Mouse (Mus musculus): Measurements from ENCODE around the gene Cux2. TPM values are rescaled to one million over a fixed set of nuclear protein-coding genes. Genes with fewer than 3 reads are reported as not detected.

Cux2 gene
- total and polyA plus RNA-seq, 2 experiments from 2014 or later, result 16.7 to 44.0 TPM

DNA sequence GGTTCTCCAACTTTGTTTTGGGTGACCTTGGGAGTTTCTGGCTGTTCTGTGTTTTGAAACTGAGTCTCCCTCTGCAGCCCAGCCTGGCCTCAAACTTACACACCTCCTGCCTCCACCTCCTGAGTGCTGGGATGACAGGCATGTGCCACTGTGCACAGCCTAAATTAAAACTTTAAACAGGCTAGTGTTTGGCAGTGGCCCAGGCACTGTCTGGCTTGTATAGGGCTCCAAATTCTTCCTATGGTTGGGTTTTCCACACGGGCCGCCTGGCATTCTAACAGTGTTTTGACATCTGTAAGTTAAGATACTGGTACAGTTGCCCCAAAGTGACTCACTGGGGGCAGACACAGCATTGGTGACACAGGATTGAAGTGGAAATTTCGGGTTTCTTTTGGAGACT lies 36.2 kb upstream of the Cux2 start:
- Histone ChIP-seq H3K4me2 (ENCODE audit: low read depth) (no peak overlapping the region), H3K4me3 (ENCODE audit: low read depth, low read length) (no peak overlapping the region), H3K27me3 (ENCODE audit: insufficient read depth, low read length) (no peaks in the 10 kb centered on the region), H3K9me3 (ENCODE audit: low read length) (no peaks in the 10 kb centered on the region), H3K9ac (no peak overlapping the region), H3K27ac (ENCODE audit: low read depth, low read length) (no peak overlapping the region), H3K4me1 (ENCODE audit: insufficient read depth) (no peaks in the 10 kb centered on the region; the same call in 1 of the 2 replicates), H3K36me3 (ENCODE audit: insufficient read depth) (no peaks in the 10 kb centered on the region)
- no peak for TF ChIP-seq CTCF (IDR thresholded peaks at IDR 0.05; ENCODE audit: low read depth)
- WGBS, result 24% methylated on average over 3 of the region's 3 CpGs
- ATAC-seq, result no peak
- DNase-seq, result no peak

DNA sequence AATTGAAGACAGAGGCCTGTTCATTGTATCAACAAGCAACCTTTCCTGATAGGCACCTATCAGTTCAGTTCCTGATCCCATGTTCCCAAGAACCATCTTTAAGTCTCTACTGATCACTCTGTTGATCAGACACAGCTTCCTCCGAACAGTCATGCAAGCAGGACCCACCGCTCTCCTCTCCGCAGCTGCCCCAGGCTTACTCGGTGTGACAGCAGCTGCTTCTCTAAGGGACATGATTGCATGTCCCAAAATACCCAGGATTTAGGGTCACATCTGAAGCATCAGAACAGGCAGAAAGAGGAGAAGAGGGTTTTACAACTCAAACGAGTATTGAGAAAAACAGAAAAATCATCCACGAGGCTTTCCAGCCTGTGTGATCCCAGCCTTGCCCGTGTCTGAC lies 35.4 kb upstream of the Cux2 start:
- peaks cover 4% of the 10 kb centered on the region for H3K4me1 ChIP-seq (ENCODE audit: insufficient read depth)
- no peak overlapping the region for H3K4me3 ChIP-seq (ENCODE audit: low read depth, low read length)
- no peaks in the 10 kb centered on the region for H3K36me3 ChIP-seq (ENCODE audit: insufficient read depth)
- no peaks in the 10 kb centered on the region for H3K27me3 ChIP-seq (ENCODE audit: insufficient read depth, low read length)
- H3K27ac ChIP-seq (ENCODE audit: low read depth, low read length), result no peak overlapping the region
- H3K9ac ChIP-seq, result no peak overlapping the region
- no peaks in the 10 kb centered on the region for H3K9me3 ChIP-seq (ENCODE audit: low read length)
- 68% methylated on average over 7 of the region's 7 CpGs for WGBS
- H3K4me2 ChIP-seq (ENCODE audit: low read depth), result no peak overlapping the region
- ATAC-seq, result no peak
- DNase-seq, result no peak
- TF ChIP-seq CTCF (IDR thresholded peaks at IDR 0.05; ENCODE audit: low read depth), result no peak

DNA sequence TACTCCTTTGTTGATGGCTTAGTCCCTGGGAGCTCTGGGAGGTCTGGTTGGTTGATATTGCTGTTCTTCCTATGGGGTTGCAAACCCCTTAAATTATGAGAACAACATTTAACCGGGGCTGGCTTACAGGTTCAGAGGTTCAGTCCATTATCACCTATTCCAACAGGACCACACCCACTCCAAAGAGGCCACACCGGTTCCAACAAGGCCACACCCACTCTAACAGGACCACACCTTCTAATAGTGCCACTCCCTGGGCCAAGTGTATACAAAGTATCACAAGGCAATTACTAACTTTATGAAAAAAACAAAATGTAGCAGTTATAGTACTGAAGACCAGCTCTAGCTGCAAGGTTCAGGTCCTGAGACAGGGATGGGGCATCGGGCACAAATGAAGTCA lies 34.6 kb upstream of the Cux2 start:
- TF ChIP-seq CTCF (IDR thresholded peaks at IDR 0.05; ENCODE audit: low read depth), result no peak
- DNase-seq (no peak), ATAC-seq (no peak)
- H3K4me1 ChIP-seq (ENCODE audit: insufficient read depth), result peaks cover 4% of the 10 kb centered on the region
- H3K4me2 ChIP-seq (ENCODE audit: low read depth), result no peak overlapping the region
- H3K9ac ChIP-seq, result no peak overlapping the region
- H3K27ac ChIP-seq (ENCODE audit: low read depth, low read length), result no peak overlapping the region
- H3K4me3 ChIP-seq (ENCODE audit: low read depth, low read length), result no peak overlapping the region
- no peaks in the 10 kb centered on the region for H3K27me3 ChIP-seq (ENCODE audit: insufficient read depth, low read length)
- H3K36me3 ChIP-seq (ENCODE audit: insufficient read depth), result no peaks in the 10 kb centered on the region
- H3K9me3 ChIP-seq (ENCODE audit: low read length), result no peaks in the 10 kb centered on the region
- WGBS, result 67% methylated on average over 3 of the region's 3 CpGs

DNA sequence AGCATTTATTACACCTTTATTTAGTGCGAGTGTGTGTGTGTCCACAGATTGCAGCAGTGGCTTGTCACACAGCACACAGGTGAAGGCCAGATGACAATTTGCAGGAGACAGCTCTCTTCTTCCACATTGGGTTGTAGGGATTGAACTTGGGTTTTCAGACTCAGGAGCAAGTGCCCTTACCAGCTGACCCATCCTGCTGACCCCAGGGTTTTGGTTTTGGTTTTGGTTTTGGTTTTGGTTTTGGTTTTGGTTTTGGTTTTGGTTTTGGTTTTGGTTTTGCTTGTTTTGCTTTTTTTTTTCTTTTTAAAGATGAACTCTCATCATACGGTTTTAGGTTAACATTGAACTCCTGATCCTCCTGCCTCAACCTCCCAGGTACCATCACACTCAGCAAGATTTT lies 33.4 kb upstream of the Cux2 start:
- ATAC-seq (no peak), DNase-seq (no peak)
- no peak overlapping the region for H3K27ac ChIP-seq (ENCODE audit: low read depth, low read length)
- H3K9ac ChIP-seq, result no peak overlapping the region
- no peak for TF ChIP-seq CTCF (IDR thresholded peaks at IDR 0.05; ENCODE audit: low read depth)
- H3K36me3 ChIP-seq (ENCODE audit: insufficient read depth), result no peaks in the 10 kb centered on the region
- H3K9me3 ChIP-seq (ENCODE audit: low read length), result no peaks in the 10 kb centered on the region
- no peaks in the 10 kb centered on the region for H3K27me3 ChIP-seq (ENCODE audit: insufficient read depth, low read length)
- WGBS, result 91% methylated on average over 2 of the region's 2 CpGs
- H3K4me3 ChIP-seq (ENCODE audit: low read depth, low read length), result no peak overlapping the region
- H3K4me2 ChIP-seq (ENCODE audit: low read depth), result no peak overlapping the region
- peaks cover 4% of the 10 kb centered on the region; the same call in 1 of the 2 replicates for H3K4me1 ChIP-seq (ENCODE audit: insufficient read depth)

DNA sequence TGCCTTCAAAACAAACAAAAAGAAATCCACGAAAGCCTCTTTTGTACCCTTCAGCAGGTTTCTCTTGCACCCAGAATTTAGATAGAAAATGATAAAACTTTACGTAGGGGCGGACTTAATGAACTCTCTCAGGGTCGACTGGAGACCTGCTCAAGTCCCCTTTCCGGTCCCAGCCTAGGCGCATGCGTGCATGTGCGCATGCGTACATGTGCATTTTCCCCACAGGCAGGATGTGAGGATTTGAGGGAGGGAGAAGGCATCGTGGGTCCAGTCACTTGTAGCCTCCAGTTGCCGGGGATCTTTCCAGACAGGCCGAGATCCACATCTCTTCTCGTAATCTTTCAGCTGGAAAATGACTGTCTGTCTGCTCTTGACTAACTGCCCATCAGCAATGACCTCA lies 31.6 kb upstream of the Cux2 start:
- Histone ChIP-seq H3K9me3 (ENCODE audit: low read length) (no peaks in the 10 kb centered on the region), H3K9ac (no peak overlapping the region), H3K27ac (ENCODE audit: low read depth, low read length) (no peak overlapping the region), H3K4me3 (ENCODE audit: low read depth, low read length) (no peak overlapping the region), H3K4me2 (ENCODE audit: low read depth) (no peak overlapping the region), H3K27me3 (ENCODE audit: insufficient read depth, low read length) (no peaks in the 10 kb centered on the region), H3K4me1 (ENCODE audit: insufficient read depth) (peaks cover 4% of the 10 kb centered on the region; the same call in 1 of the 2 replicates), H3K36me3 (ENCODE audit: insufficient read depth) (no peaks in the 10 kb centered on the region)
- no peak for TF ChIP-seq CTCF (IDR thresholded peaks at IDR 0.05; ENCODE audit: low read depth)
- ATAC-seq (no peak), DNase-seq (no peak)
- WGBS, result 89% methylated on average over 13 of the region's 13 CpGs

DNA sequence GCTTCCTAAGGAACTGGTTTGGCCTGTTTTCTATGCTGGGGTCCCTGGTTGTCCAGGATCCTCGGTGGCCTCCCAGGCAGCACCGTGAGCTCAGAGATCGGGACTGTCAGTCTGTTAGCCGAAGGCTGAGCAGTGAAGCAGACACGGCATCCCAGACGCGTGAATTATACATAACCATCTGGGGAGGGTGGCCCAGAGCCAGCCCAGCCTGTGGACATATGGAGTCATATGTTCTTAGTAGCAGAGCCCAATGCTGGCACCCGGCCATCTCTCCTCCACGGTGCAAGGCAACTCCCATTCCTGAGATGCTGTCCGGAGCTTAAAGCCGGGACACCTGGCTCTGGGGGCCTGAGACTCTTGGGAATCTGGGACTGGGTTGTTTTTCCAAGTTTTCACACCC lies 31.0 kb upstream of the Cux2 start:
- WGBS, result 40% methylated on average over 11 of the region's 11 CpGs
- Histone ChIP-seq H3K27ac (ENCODE audit: low read depth, low read length) (no peak overlapping the region), H3K9me3 (ENCODE audit: low read length) (no peaks in the 10 kb centered on the region), H3K9ac (no peak overlapping the region), H3K36me3 (ENCODE audit: insufficient read depth) (no peaks in the 10 kb centered on the region), H3K4me3 (ENCODE audit: low read depth, low read length) (no peak overlapping the region), H3K27me3 (ENCODE audit: insufficient read depth, low read length) (no peaks in the 10 kb centered on the region), H3K4me1 (ENCODE audit: insufficient read depth) (peaks cover 4% of the 10 kb centered on the region; the same call in 1 of the 2 replicates), H3K4me2 (ENCODE audit: low read depth) (no peak overlapping the region)
- peak; percentile 90 for DNase-seq
- ATAC-seq, result peak; percentile 91
- no peak for TF ChIP-seq CTCF (IDR thresholded peaks at IDR 0.05; ENCODE audit: low read depth)

DNA sequence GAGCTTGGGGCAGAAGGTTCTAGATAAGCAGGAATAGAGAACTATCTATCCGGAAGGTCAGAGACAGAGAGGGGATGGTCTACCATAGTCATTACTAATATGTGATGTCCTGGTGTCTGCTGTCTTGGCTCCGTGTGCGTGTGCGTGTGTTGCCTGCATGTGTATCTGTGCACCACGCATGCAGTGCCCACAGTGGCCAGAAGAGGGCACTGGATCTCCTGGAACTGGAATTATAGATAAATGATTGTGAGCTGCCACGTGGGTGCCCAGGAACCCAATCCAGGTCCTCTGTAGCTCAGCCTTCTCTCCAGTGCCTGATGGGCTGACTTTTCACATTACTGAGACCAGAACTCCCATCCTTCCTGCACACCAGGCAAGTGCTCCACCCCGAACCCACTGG lies 29.9 kb upstream of the Cux2 start:
- ATAC-seq (no peak), DNase-seq (no peak)
- TF ChIP-seq CTCF (IDR thresholded peaks at IDR 0.05; ENCODE audit: low read depth), result peak; percentile 70
- Histone ChIP-seq H3K36me3 (ENCODE audit: insufficient read depth) (no peaks in the 10 kb centered on the region), H3K4me2 (ENCODE audit: low read depth) (no peak overlapping the region), H3K4me1 (ENCODE audit: insufficient read depth) (peaks cover 4% of the 10 kb centered on the region; the same call in 1 of the 2 replicates), H3K9me3 (ENCODE audit: low read length) (no peaks in the 10 kb centered on the region), H3K27me3 (ENCODE audit: insufficient read depth, low read length) (no peaks in the 10 kb centered on the region), H3K4me3 (ENCODE audit: low read depth, low read length) (no peak overlapping the region), H3K9ac (no peak overlapping the region), H3K27ac (ENCODE audit: low read depth, low read length) (no peak overlapping the region)
- WGBS, result 82% methylated on average over 7 of the region's 7 CpGs

DNA sequence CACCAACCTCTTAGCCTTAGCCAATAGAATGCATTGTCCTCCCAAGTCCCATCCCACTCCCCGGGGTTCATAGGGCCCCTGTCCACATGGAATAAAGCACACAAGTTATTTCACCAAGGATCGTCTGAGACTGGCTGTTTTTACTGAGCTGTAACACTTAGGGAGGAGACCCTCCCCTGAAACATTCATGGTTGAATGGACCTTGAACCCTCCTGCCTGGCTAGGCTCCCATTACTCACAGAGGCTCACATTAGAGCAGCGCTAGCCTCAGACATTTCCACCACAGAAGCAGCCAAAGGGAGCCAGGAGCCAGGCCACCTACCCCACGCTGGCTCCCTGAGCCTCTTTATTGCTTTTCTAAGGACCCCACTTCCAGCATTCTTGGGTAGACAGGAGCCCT lies 27.3 kb upstream of the Cux2 start:
- Histone ChIP-seq H3K4me3 (ENCODE audit: low read depth, low read length) (no peak overlapping the region), H3K36me3 (ENCODE audit: insufficient read depth) (no peaks in the 10 kb centered on the region), H3K27ac (ENCODE audit: low read depth, low read length) (no peak overlapping the region), H3K4me1 (ENCODE audit: insufficient read depth) (peaks cover 4% of the 10 kb centered on the region; the same call in 1 of the 2 replicates), H3K27me3 (ENCODE audit: insufficient read depth, low read length) (no peaks in the 10 kb centered on the region), H3K9ac (no peak overlapping the region), H3K4me2 (ENCODE audit: low read depth) (no peak overlapping the region), H3K9me3 (ENCODE audit: low read length) (no peaks in the 10 kb centered on the region)
- TF ChIP-seq CTCF (IDR thresholded peaks at IDR 0.05; ENCODE audit: low read depth), result no peak
- WGBS, result 58% methylated on average over 4 of the region's 4 CpGs
- ATAC-seq, result no peak
- no peak for DNase-seq

Measured in forebrain, postnatal 0 days (tissue).